Mouse (Mus musculus): ENCODE measurements around the gene Gipc3.

Gene Gipc3

GRCm38 (mm10) chr10:81349146-81349545, 6.1 kb upstream of the Gipc3 start:
- DNase-seq (ENCODE audit: extremely low spot score, low read depth, low spot score) = no peak

GRCm38 (mm10) chr10:81346453-81347067, 3.5 kb upstream of the Gipc3 start:
- DNase-seq (ENCODE audit: extremely low spot score, low read depth, low spot score) = no peak

- DNase-seq (ENCODE audit: extremely low spot score, low read depth, low spot score) = no peak
Observed at GRCm38 (mm10) chr10:81345162-81345534, 2.1 kb upstream of the Gipc3 start.

GRCm38 (mm10) chr10:81344421-81345161, 1.5 kb upstream of the Gipc3 start:
- DNase-seq (ENCODE audit: extremely low spot score, low read depth, low spot score) = no peak

- no peak for DNase-seq (ENCODE audit: extremely low spot score, low read depth, low spot score)
Observed at GRCm38 (mm10) chr10:81341333-81341949, 1.6 kb downstream of the Gipc3 start.

- no peak for DNase-seq (ENCODE audit: extremely low spot score, low read depth, low spot score)
Observed at GRCm38 (mm10) chr10:81340551-81341332, 2.3 kb downstream of the Gipc3 start.

- DNase-seq (ENCODE audit: extremely low spot score, low read depth, low spot score) = no peak
Observed at GRCm38 (mm10) chr10:81336558-81336957, 6.5 kb downstream of the Gipc3 start.

- no peak for DNase-seq (ENCODE audit: extremely low spot score, low read depth, low spot score)
Observed at GRCm38 (mm10) chr10:81335393-81336340, 7.4 kb downstream of the Gipc3 start.

GRCm38 (mm10) chr10:81334324-81334723, 8.7 kb downstream of the Gipc3 start:
- DNase-seq (ENCODE audit: extremely low spot score, low read depth, low spot score) = no peak

GRCm38 (mm10) chr10:81332277-81332676, 10.8 kb downstream of the Gipc3 start:
- no peak for DNase-seq (ENCODE audit: extremely low spot score, low read depth, low spot score)

GRCm38 (mm10) chr10:81330007-81330406, 13.1 kb downstream of the Gipc3 start:
- DNase-seq (ENCODE audit: extremely low spot score, low read depth, low spot score) = no peak

- no peak for DNase-seq (ENCODE audit: extremely low spot score, low read depth, low spot score)
Observed at GRCm38 (mm10) chr10:81329194-81329975, 13.7 kb downstream of the Gipc3 start.

GRCm38 (mm10) chr10:81328386-81328785, 14.7 kb downstream of the Gipc3 start, which contains the start of gene Tbxa2r:
Tbxa2r (plus strand) TSS chr10:81328731.
- DNase-seq (ENCODE audit: extremely low spot score, low read depth, low spot score) = no peak

- DNase-seq (ENCODE audit: extremely low spot score, low read depth, low spot score) = no peak
Observed at GRCm38 (mm10) chr10:81327959-81328358, 15.1 kb downstream of the Gipc3 start.

- DNase-seq (ENCODE audit: extremely low spot score, low read depth, low spot score) = no peak
Observed at GRCm38 (mm10) chr10:81326858-81327257, 16.2 kb downstream of the Gipc3 start.

- no peak for DNase-seq (ENCODE audit: extremely low spot score, low read depth, low spot score)
Observed at GRCm38 (mm10) chr10:81325781-81326180, 17.3 kb downstream of the Gipc3 start.

- DNase-seq (ENCODE audit: extremely low spot score, low read depth, low spot score) = no peak
Observed at GRCm38 (mm10) chr10:81325176-81325575, 17.9 kb downstream of the Gipc3 start.

- DNase-seq (ENCODE audit: extremely low spot score, low read depth, low spot score) = no peak
Observed at GRCm38 (mm10) chr10:81323791-81324530, 19.1 kb downstream of the Gipc3 start.
